Mouse (Mus musculus) liver, embryonic 16.5 days (tissue): ENCODE data around the gene Gm3417. TPM values are rescaled to one million over a fixed set of nuclear protein-coding genes. Genes with fewer than 3 reads are reported as not detected.

Experiments used
- ATAC-seq: fragments of 200-750 bp; cut with Nextera tagmentation; 2 replicates; pipeline ENCODE4 v1.8.0; 2017; ENCODE audit warnings: low read depth, mild to moderate bottlenecking, moderate number of reproducible peaks, moderate library complexity
- H3K27ac ChIP-seq: fragments of 300-500 bp; sonication (generic); 2 replicates; pipeline ENCODE4 v1.5.1; 2014; ENCODE audit warnings: mild to moderate bottlenecking, low read length
- H3K27me3 ChIP-seq: fragments of 300-500 bp; sonication (generic); 2 replicates; pipeline ENCODE4 v1.6.1; 2014; ENCODE audit warnings: low read depth, low read length, mixed read lengths; ENCODE audit not compliant: control insufficient read depth, insufficient read depth
- H3K36me3 ChIP-seq: fragments of 300-500 bp; sonication (generic); 2 replicates; pipeline ENCODE4 v1.6.1; 2014; ENCODE audit warnings: mild to moderate bottlenecking; ENCODE audit not compliant: control insufficient read depth, insufficient read depth
- H3K4me1 ChIP-seq: fragments of 300-500 bp; sonication (generic); 2 replicates; pipeline ENCODE4 v1.6.1; 2014; ENCODE audit warnings: low read depth, low read length, mixed read lengths; ENCODE audit not compliant: control insufficient read depth
- H3K4me2 ChIP-seq: fragments of 300-500 bp; sonication (generic); 2 replicates; pipeline ENCODE4 v1.6.1; 2014; ENCODE audit warnings: low read depth, low read length, mixed read lengths
- H3K4me3 ChIP-seq: fragments of 300-500 bp; sonication (generic); 2 replicates; pipeline ENCODE4 v1.5.1; 2014; ENCODE audit warnings: low read depth, mild to moderate bottlenecking, low read length
- H3K9ac ChIP-seq: fragments of 300-500 bp; sonication (generic); 2 replicates; pipeline ENCODE4 v1.6.1; 2014; ENCODE audit warnings: low read depth, low read length
- H3K9me3 ChIP-seq: fragments of 300-500 bp; sonication (generic); replicated peaks from 2 replicates; pipeline ENCODE4 v1.6.1; 2016; ENCODE audit warnings: low read length; ENCODE audit not compliant: control insufficient read depth
- WGBS: fragments of 180-500 bp; shearing (Covaris S2); extraction: QIAGEN DNeasy Blood & Tissue Kit; methylation state at CpG from one replicate; pipeline ENCODE4 v1.1.7; 2014; ENCODE audit not compliant: insufficient replicate concordance; 5-methylcytosine and 5-hydroxymethylcytosine counted together
- polyA plus RNA-seq: library from polyadenylated mRNA; unstranded; fragments of >200 nt; fragmentation: Nextera tagmentation; extraction: Ambion mirVana; gene quantifications from 2 replicates; pipeline ENCODE4 v1.2.1, GENCODE M21; 2015

Gene Gm3417
- polyA plus RNA-seq, 1 experiment from 2014 or later, result 0.14 TPM

- Histone ChIP-seq H3K9me3 (no peaks in the 10 kb centered on the region), H3K27me3 (no peaks in the 10 kb centered on the region), H3K27ac (no peak overlapping the region), H3K4me3 (no peak overlapping the region), H3K9ac (no peak overlapping the region), H3K4me2 (no peak overlapping the region), H3K4me1 (no peaks in the 10 kb centered on the region), H3K36me3 (no peaks in the 10 kb centered on the region)
- ATAC-seq, result no peak
- 57% methylated on average over 4 of the region's 4 CpGs for WGBS
Observed at GRCm38 (mm10) chr17:14914401-14914800, 64.2 kb downstream of the Gm3417 start.

Other genes starting within 250 kb of the Gm3417 start
- 1.2 and 1.5 TPM in 2 replicates for gene Wdr27, start 35.6 kb downstream of the Gm3417 start, polyA plus RNA-seq
- 12.2 and 13.9 TPM in 2 replicates for gene 1600012H06Rik, start 35.6 kb downstream of the Gm3417 start, polyA plus RNA-seq
- gene Phf10, start 17.5 kb downstream of the Gm3417 start, polyA plus RNA-seq, result 76.5 and 82.2 TPM in 2 replicates
- 3.5 and 3.6 TPM in 2 replicates for gene 9030025P20Rik, start 322 bp downstream of the Gm3417 start, polyA plus RNA-seq
- gene Gm3435, start 31.4 kb upstream of the Gm3417 start, polyA plus RNA-seq, result 3.4 and 3.6 TPM in 2 replicates
- gene Ermard, start 62.4 kb upstream of the Gm3417 start, polyA plus RNA-seq, result 26.8 and 27.5 TPM in 2 replicates
- 1.5 and 4.6 TPM in 2 replicates for gene Tcte3, start 62.7 kb upstream of the Gm3417 start, polyA plus RNA-seq
- 1.7 and 2.7 TPM in 2 replicates for gene Gm3448, start 62.7 kb upstream of the Gm3417 start, polyA plus RNA-seq